Mouse (Mus musculus): Measurements from ENCODE around the gene Wbp1. TPM values are rescaled to one million over a fixed set of nuclear protein-coding genes. Genes with fewer than 3 reads are reported as not detected.
A peak's percentile ranks its signal among the peaks of the same experiment; 100 is the strongest.

Gene Wbp1
- total and polyA plus RNA-seq, 3 experiments = 19.3 to 27.5 (median 24.1) TPM

GRCm38 (mm10) chr6:83103130-83103650 lies 18.2 kb downstream of the Wbp1 start:
- peaks cover 6 to 42% of the 10 kb centered on the region in 2 experiments for H3K36me3 ChIP-seq (replicated peaks in 1 of 2; ENCODE audit: control insufficient read depth in 1 of 2, insufficient read depth in 1 of 2, low read length in 1 of 2)
- H3K27ac ChIP-seq (ENCODE audit: insufficient read depth, low read depth) = no peak overlapping the region
- H3K27me3 ChIP-seq (replicated peaks) = peaks cover 7% of the 10 kb centered on the region
- H3K4me2 ChIP-seq (ENCODE audit: insufficient read depth, low read depth, poor library complexity, severe bottlenecking) = no peak overlapping the region
- no peaks in the 10 kb centered on the region for H3K79me2 ChIP-seq (replicated peaks; ENCODE audit: control insufficient read depth, extremely low read depth, insufficient read depth, poor library complexity, severe bottlenecking)
- DNase-seq (ENCODE audit: extremely low read depth) = no peak
- H3K9me3 ChIP-seq (replicated peaks; ENCODE audit: low read length) = no peaks in the 10 kb centered on the region
- peaks cover 13 to 33% of the 10 kb centered on the region in 2 experiments for H3K4me1 ChIP-seq (ENCODE audit: control insufficient read depth in 1 of 2, insufficient read depth in 2 of 2)
- TF ChIP-seq NRF1 (IDR thresholded peaks at IDR 0.05; ENCODE audit: low read depth, low read length) = no peak
- no peak for TF ChIP-seq ZC3H11A (IDR thresholded peaks at IDR 0.05; ENCODE audit: low read depth, low read length)
- no peak for TF ChIP-seq ETS1 (conservative IDR thresholded peaks at IDR 0.05; ENCODE audit: low read depth, low read length)
- no peak for TF ChIP-seq MYC (IDR thresholded peaks at IDR 0.05; ENCODE audit: low read depth, low read length)
- TF ChIP-seq E2F4 (IDR thresholded peaks at IDR 0.05; ENCODE audit: insufficient replicate concordance, low read depth, low read length) = no peak
- no peak for TF ChIP-seq SIN3A (IDR thresholded peaks at IDR 0.05; ENCODE audit: low read length)
- no peak for TF ChIP-seq MAX (IDR thresholded peaks at IDR 0.05; ENCODE audit: low read length)
- TF ChIP-seq HCFC1 (IDR thresholded peaks at IDR 0.05; ENCODE audit: low read depth, low read length) = no peak
- TF ChIP-seq CTCF (conservative IDR thresholded peaks at IDR 0.05 in 1 of 2, IDR thresholded peaks at IDR 0.05 in 1 of 2; ENCODE audit: low read depth in 2 of 2, low read length in 2 of 2) = no peak
- no peak for TF ChIP-seq ELF1 (IDR thresholded peaks at IDR 0.05; ENCODE audit: low read depth, low read length)
- no peak for TF ChIP-seq CHD1 (IDR thresholded peaks at IDR 0.05; ENCODE audit: low read depth, low read length)
- TF ChIP-seq CHD2 (IDR thresholded peaks at IDR 0.05; ENCODE audit: low read length) = no peak
- dilution Hi-C loops (cut with MboI; ENCODE audit: extremely low pct_ligation_motif_present, extremely low pct_unique_long_range_greater_than_20kb, low sequenced_read_pairs) = no loop called here
- H3K4me3 ChIP-seq (replicated peaks in 1 of 3; ENCODE audit: low read depth in 2 of 3, low read length in 2 of 3, poor library complexity in 1 of 3) = no peak overlapping the region
- no peak overlapping the region for H3K9ac ChIP-seq (ENCODE audit: insufficient read depth, low read depth)
- in situ Hi-C loops (cut with MboI; ENCODE audit: low pct_ligation_motif_present, low pct_unique_long_range_greater_than_20kb, low sequenced_read_pairs) = loop anchor here (5.0 kb wide), 2 partner anchors 106 to 191 kb away; no protein-coding TSS in a partner anchor

- peak; percentile 33 for DNase-seq (ENCODE audit: extremely low read depth)
- dilution Hi-C loops (cut with MboI; ENCODE audit: extremely low pct_ligation_motif_present, extremely low pct_unique_long_range_greater_than_20kb, low sequenced_read_pairs) (no loop called here), in situ Hi-C loops (cut with MboI; ENCODE audit: low pct_ligation_motif_present, low pct_unique_long_range_greater_than_20kb, low sequenced_read_pairs) (loop anchor here (5.0 kb wide), 2 partner anchors 105 to 190 kb away; no protein-coding TSS in a partner anchor)
- peaks cover 9 to 24% of the 10 kb centered on the region in 2 experiments; a peak in 3 of 4 replicates for H3K4me1 ChIP-seq (ENCODE audit: control insufficient read depth in 1 of 2, insufficient read depth in 2 of 2)
- peak overlapping the region; percentile 68 for H3K4me2 ChIP-seq (ENCODE audit: insufficient read depth, low read depth, poor library complexity, severe bottlenecking)
- H3K79me2 ChIP-seq (replicated peaks; ENCODE audit: control insufficient read depth, extremely low read depth, insufficient read depth, poor library complexity, severe bottlenecking) = no peaks in the 10 kb centered on the region
- peak overlapping the region; percentile 60 to 99 (median 87) for H3K4me3 ChIP-seq (replicated peaks in 1 of 3; ENCODE audit: low read depth in 2 of 3, low read length in 2 of 3, poor library complexity in 1 of 3)
- peaks cover 9% of the 10 kb centered on the region for H3K27me3 ChIP-seq (replicated peaks)
- H3K9ac ChIP-seq (ENCODE audit: insufficient read depth, low read depth) = peak overlapping the region; percentile 86
- H3K27ac ChIP-seq (ENCODE audit: insufficient read depth, low read depth) = peak overlapping the region; percentile 71
- peaks cover 2% of the 10 kb centered on the region for H3K9me3 ChIP-seq (replicated peaks; ENCODE audit: low read length)
- H3K36me3 ChIP-seq (replicated peaks in 1 of 2; ENCODE audit: control insufficient read depth in 1 of 2, insufficient read depth in 1 of 2, low read length in 1 of 2) = peaks cover under 1 to 33% of the 10 kb centered on the region in 2 experiments
- TF ChIP-seq JUND (conservative IDR thresholded peaks at IDR 0.05; ENCODE audit: low read depth, low read length) (no peak), TCF12 (IDR thresholded peaks at IDR 0.05; ENCODE audit: low read depth, low read length) (no peak), PAX5 (IDR thresholded peaks at IDR 0.05; ENCODE audit: low read length) (no peak), SIN3A (IDR thresholded peaks at IDR 0.05; ENCODE audit: low read length) (no peak; the same call in 1 of the 2 replicates), MAZ (IDR thresholded peaks at IDR 0.05; ENCODE audit: low read depth, low read length) (no peak), NRF1 (IDR thresholded peaks at IDR 0.05; ENCODE audit: low read depth, low read length) (no peak; the same call in 1 of the 2 replicates), ETS1 (conservative IDR thresholded peaks at IDR 0.05; ENCODE audit: low read depth, low read length) (no peak), BHLHE40 (IDR thresholded peaks at IDR 0.05; ENCODE audit: low read depth, low read length) (no peak), RCOR1 (conservative IDR thresholded peaks at IDR 0.05; ENCODE audit: low read depth, low read length) (no peak; the same call in 1 of the 2 replicates), CHD1 (IDR thresholded peaks at IDR 0.05; ENCODE audit: low read depth, low read length) (peak; percentile 73; the same call in 1 of the 2 replicates), IRF4 (IDR thresholded peaks at IDR 0.05; ENCODE audit: low read depth, low read length) (no peak), POLR2AphosphoS2 (IDR thresholded peaks at IDR 0.05; ENCODE audit: low read depth, low read length) (no peak), ZMIZ1 (IDR thresholded peaks at IDR 0.05; ENCODE audit: low read depth, low read length) (0 out of 2 replicates have a peak, but pooled peaks have one; percentile 17), CTCF (conservative IDR thresholded peaks at IDR 0.05 in 1 of 2, IDR thresholded peaks at IDR 0.05 in 1 of 2; ENCODE audit: low read depth in 2 of 2, low read length in 2 of 2) (peak in 1 of 2 experiments; percentile 51; a peak in 2 of 4 replicates), ZNF384 (IDR thresholded peaks at IDR 0.05; ENCODE audit: low read depth, low read length) (no peak), KAT2A (IDR thresholded peaks at IDR 0.05; ENCODE audit: insufficient replicate concordance, low read length) (no peak), MEF2A (IDR thresholded peaks at IDR 0.05; ENCODE audit: borderline replicate concordance, low read depth, low read length) (no peak), MAX (IDR thresholded peaks at IDR 0.05; ENCODE audit: low read length) (no peak; the same call in 1 of the 2 replicates), CHD2 (IDR thresholded peaks at IDR 0.05; ENCODE audit: low read length) (no peak), MXI1 (IDR thresholded peaks at IDR 0.05; ENCODE audit: low read depth, low read length) (no peak), MYC (IDR thresholded peaks at IDR 0.05; ENCODE audit: low read depth, low read length) (0 out of 2 replicates have a peak, but pooled peaks have one; percentile 6), MAFK (IDR thresholded peaks at IDR 0.05; ENCODE audit: insufficient replicate concordance, low read length) (no peak), RAD21 (IDR thresholded peaks at IDR 0.05; ENCODE audit: low read depth, low read length) (no peak; the same call in none of the 2 replicates)
These were observed 19.4 kb downstream of the Wbp1 start for GRCm38 (mm10) chr6:83101688-83102556.
